Mouse (Mus musculus): ENCODE results near the gene Zfp114.

Zfp114 gene

GRCm38 (mm10) chr7:24174618-24175336 is at the start of gene Zfp114:
Gene Zfp114 (plus strand): TSS chr7:24175060.
- DNase-seq (ENCODE audit: low spot score in 2 of 2): peak; percentile 74 to 78

- DNase-seq (ENCODE audit: low spot score in 2 of 2): peak; percentile 7 to 13
Measured at GRCm38 (mm10) chr7:24133425-24133995, 41.4 kb upstream of the Zfp114 start.

GRCm38 (mm10) chr7:24133996-24134828 is 40.6 kb upstream of the Zfp114 start, which contains the start of gene Zfp235:
Gene Zfp235 (plus strand): TSS chr7:24134169.
- DNase-seq (ENCODE audit: low spot score in 2 of 2): peak; percentile 91 to 95

GRCm38 (mm10) chr7:24142566-24142965 is 32.3 kb upstream of the Zfp114 start:
- no peak for DNase-seq (ENCODE audit: low spot score in 2 of 2)

GRCm38 (mm10) chr7:24153272-24153671 is 21.6 kb upstream of the Zfp114 start:
- DNase-seq (ENCODE audit: low spot score in 2 of 2): no peak

GRCm38 (mm10) chr7:24172191-24172590 is 2.7 kb upstream of the Zfp114 start:
- DNase-seq (ENCODE audit: low spot score in 2 of 2): no peak

- DNase-seq (ENCODE audit: low spot score in 2 of 2): no peak
Measured at GRCm38 (mm10) chr7:24175337-24175711, 464 bp downstream of the Zfp114 start.

- no peak for DNase-seq (ENCODE audit: low spot score in 2 of 2)
Measured at GRCm38 (mm10) chr7:24187611-24188010, 12.8 kb downstream of the Zfp114 start.

- no peak for DNase-seq (ENCODE audit: low spot score in 2 of 2)
Measured at GRCm38 (mm10) chr7:24188901-24189570, 14.2 kb downstream of the Zfp114 start.

GRCm38 (mm10) chr7:24189571-24189944 is 14.7 kb downstream of the Zfp114 start:
- no peak for DNase-seq (ENCODE audit: low spot score in 2 of 2)

- DNase-seq (ENCODE audit: low spot score in 2 of 2): no peak
Measured at GRCm38 (mm10) chr7:24191361-24191760, 16.5 kb downstream of the Zfp114 start.

- DNase-seq (ENCODE audit: low spot score in 2 of 2): no peak
Measured at GRCm38 (mm10) chr7:24193157-24193556, 18.3 kb downstream of the Zfp114 start.

- DNase-seq (ENCODE audit: low spot score in 2 of 2): no peak
Measured at GRCm38 (mm10) chr7:24196961-24197360, 22.1 kb downstream of the Zfp114 start.

GRCm38 (mm10) chr7:24207488-24208261 is 32.8 kb downstream of the Zfp114 start:
- peak; percentile 76 to 80 for DNase-seq (ENCODE audit: low spot score in 2 of 2)

GRCm38 (mm10) chr7:24208282-24208886 is 33.5 kb downstream of the Zfp114 start:
- no peak for DNase-seq (ENCODE audit: low spot score in 2 of 2)

GRCm38 (mm10) chr7:24210296-24210695 is 35.4 kb downstream of the Zfp114 start:
- DNase-seq (ENCODE audit: low spot score in 2 of 2): no peak

GRCm38 (mm10) chr7:24211343-24211742 is 36.5 kb downstream of the Zfp114 start, which contains the start of gene Zfp111:
Gene Zfp111 (minus strand): TSS chr7:24211443.
- no peak for DNase-seq (ENCODE audit: low spot score in 2 of 2)
